Mouse (Mus musculus): ENCODE measurements around the gene Trim2. TPM values are rescaled to one million over a fixed set of nuclear protein-coding genes. Genes with fewer than 3 reads are reported as not detected.
A peak's percentile ranks its signal among the peaks of the same experiment; 100 is the strongest.

The Trim2 gene
- polyA plus RNA-seq, 1 experiment from 2014 or later = 13.5 TPM

- WGBS = 12% methylated on average over 3 of the region's 3 CpGs
- peaks cover 44% of the 10 kb centered on the region for H3K4me1 ChIP-seq
- DNase-seq (ENCODE audit: low spot score) = no peak
Measured at GRCm38 (mm10) chr3:84270624-84270995, 36.1 kb downstream of the Trim2 start.

GRCm38 (mm10) chr3:84269987-84270623 is 36.6 kb downstream of the Trim2 start:
- Histone ChIP-seq H3K9me3 (replicated peaks) (no peaks in the 10 kb centered on the region), H3K27me3 (ENCODE audit: low read depth, poor library complexity, severe bottlenecking) (peaks cover 79% of the 10 kb centered on the region), H3K36me3 (no peaks in the 10 kb centered on the region), H3K27ac (peak overlapping the region; percentile 81), H3K4me1 (peaks cover 44% of the 10 kb centered on the region), H3K4me3 (peak overlapping the region; percentile 40)
- peak; percentile 68 for DNase-seq (ENCODE audit: low spot score)
- WGBS = 12% methylated on average over 13 of the region's 13 CpGs

More at GRCm38 (mm10) chr3:84270624-84270995, 36.1 kb downstream of the Trim2 start:
- no peaks in the 10 kb centered on the region for H3K9me3 ChIP-seq (replicated peaks)
- H3K36me3 ChIP-seq = no peaks in the 10 kb centered on the region
- peaks cover 74% of the 10 kb centered on the region for H3K27me3 ChIP-seq (ENCODE audit: low read depth, poor library complexity, severe bottlenecking)
- peak overlapping the region; percentile 81 for H3K27ac ChIP-seq
- H3K4me3 ChIP-seq = peak overlapping the region; percentile 40

- H3K9me3 ChIP-seq (replicated peaks) = no peaks in the 10 kb centered on the region
- 70% methylated on average over 3 of the region's 3 CpGs for WGBS
- DNase-seq (ENCODE audit: low spot score) = no peak
- peaks cover 82% of the 10 kb centered on the region for H3K27me3 ChIP-seq (ENCODE audit: low read depth, poor library complexity, severe bottlenecking)
- peaks cover 47% of the 10 kb centered on the region for H3K4me1 ChIP-seq
- no peak overlapping the region for H3K27ac ChIP-seq
- H3K36me3 ChIP-seq = no peaks in the 10 kb centered on the region
- H3K4me3 ChIP-seq = no peak overlapping the region
Measured at GRCm38 (mm10) chr3:84268434-84268833, 38.2 kb downstream of the Trim2 start.

- Histone ChIP-seq H3K4me1 (peaks cover 44% of the 10 kb centered on the region), H3K9me3 (replicated peaks) (no peaks in the 10 kb centered on the region), H3K4me3 (no peak overlapping the region), H3K36me3 (no peaks in the 10 kb centered on the region), H3K27me3 (ENCODE audit: low read depth, poor library complexity, severe bottlenecking) (peaks cover 85% of the 10 kb centered on the region), H3K27ac (no peak overlapping the region)
- WGBS = 77% methylated on average over 3 of the region's 3 CpGs
- no peak for DNase-seq (ENCODE audit: low spot score)
Measured at GRCm38 (mm10) chr3:84266391-84266931, 40.2 kb downstream of the Trim2 start.

DNA sequence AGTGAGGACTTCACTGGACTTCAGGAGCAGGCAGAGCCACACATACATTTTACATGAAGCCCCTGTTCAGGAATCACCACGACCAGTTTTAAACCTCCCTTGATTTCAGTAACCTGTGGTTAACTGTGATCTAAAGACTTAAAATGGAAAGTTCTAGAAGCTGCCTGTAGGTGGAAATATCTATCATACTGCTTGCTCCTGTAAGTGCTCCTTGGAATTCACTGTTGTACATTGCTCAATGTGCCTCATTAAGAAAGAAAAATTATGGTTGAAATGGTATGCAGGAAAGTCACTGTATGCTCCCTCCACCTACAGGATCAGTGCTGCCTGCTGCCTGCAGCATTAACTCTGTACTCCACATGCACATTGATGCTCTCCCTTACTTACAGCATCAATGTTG is 41.6 kb downstream of the Trim2 start:
- Histone ChIP-seq H3K4me1 (peaks cover 44% of the 10 kb centered on the region), H3K27me3 (ENCODE audit: low read depth, poor library complexity, severe bottlenecking) (peaks cover 90% of the 10 kb centered on the region)

GRCm38 (mm10) chr3:84264395-84264794 is 42.3 kb downstream of the Trim2 start:
- H3K27me3 ChIP-seq (ENCODE audit: low read depth, poor library complexity, severe bottlenecking) = peaks cover 89% of the 10 kb centered on the region
- H3K36me3 ChIP-seq = no peaks in the 10 kb centered on the region
- no peaks in the 10 kb centered on the region for H3K9me3 ChIP-seq (replicated peaks)
- H3K4me3 ChIP-seq = no peak overlapping the region
- 73% methylated on average over 2 of the region's 2 CpGs for WGBS
- no peak for DNase-seq (ENCODE audit: low spot score)
- H3K27ac ChIP-seq = no peak overlapping the region
- H3K4me1 ChIP-seq = peaks cover 44% of the 10 kb centered on the region

More for the DNA sequence above, 41.6 kb downstream of the Trim2 start:
- Histone ChIP-seq H3K36me3 (no peaks in the 10 kb centered on the region), H3K27ac (no peak overlapping the region), H3K4me3 (no peak overlapping the region), H3K9me3 (replicated peaks) (no peaks in the 10 kb centered on the region)
- no peak for DNase-seq (ENCODE audit: low spot score)
- 69% methylated on average over 1 of the region's 1 CpGs for WGBS

DNA sequence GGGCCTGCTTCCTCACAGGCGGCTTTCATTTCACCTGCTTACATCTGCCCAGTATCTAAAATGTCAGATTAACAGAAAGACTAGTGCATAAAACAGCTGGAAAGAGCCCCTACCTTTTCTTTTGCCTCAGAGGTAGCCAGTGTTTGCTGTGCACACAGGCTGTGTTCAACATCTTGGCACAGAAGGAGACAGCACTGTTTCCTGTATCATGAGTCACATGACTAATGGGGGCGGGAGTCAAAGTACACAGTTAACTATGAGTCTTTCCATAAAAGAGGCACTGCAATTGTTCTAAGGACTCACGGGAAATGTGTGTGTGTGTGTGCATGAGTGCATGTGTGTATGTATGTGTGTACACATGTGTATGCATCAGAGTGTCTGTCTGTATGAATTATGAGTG is 43.9 kb downstream of the Trim2 start:
- Histone ChIP-seq H3K9me3 (replicated peaks) (no peaks in the 10 kb centered on the region), H3K4me3 (no peak overlapping the region), H3K36me3 (no peaks in the 10 kb centered on the region), H3K4me1 (peaks cover 49% of the 10 kb centered on the region), H3K27me3 (ENCODE audit: low read depth, poor library complexity, severe bottlenecking) (peaks cover 77% of the 10 kb centered on the region), H3K27ac (no peak overlapping the region)
- no peak for DNase-seq (ENCODE audit: low spot score)
- WGBS = 86% methylated on average over 3 of the region's 3 CpGs

GRCm38 (mm10) chr3:84261863-84262262 is 44.8 kb downstream of the Trim2 start:
- Histone ChIP-seq H3K4me3 (no peak overlapping the region), H3K27ac (no peak overlapping the region; the same call in 1 of the 2 replicates), H3K27me3 (ENCODE audit: low read depth, poor library complexity, severe bottlenecking) (peaks cover 76% of the 10 kb centered on the region), H3K4me1 (peaks cover 49% of the 10 kb centered on the region), H3K9me3 (replicated peaks) (no peaks in the 10 kb centered on the region), H3K36me3 (no peaks in the 10 kb centered on the region)
- WGBS = 93% methylated on average over 6 of the region's 6 CpGs
- DNase-seq (ENCODE audit: low spot score) = no peak

- H3K4me3 ChIP-seq = no peak overlapping the region
- H3K27ac ChIP-seq = no peak overlapping the region
- H3K9me3 ChIP-seq (replicated peaks) = no peaks in the 10 kb centered on the region
- peaks cover 65% of the 10 kb centered on the region for H3K27me3 ChIP-seq (ENCODE audit: low read depth, poor library complexity, severe bottlenecking)
- no peaks in the 10 kb centered on the region for H3K36me3 ChIP-seq
- WGBS = 14% methylated on average over 7 of the region's 7 CpGs
- DNase-seq (ENCODE audit: low spot score) = peak; percentile 35
- peaks cover 49% of the 10 kb centered on the region for H3K4me1 ChIP-seq
Measured at GRCm38 (mm10) chr3:84260837-84261236, 45.8 kb downstream of the Trim2 start.

DNA sequence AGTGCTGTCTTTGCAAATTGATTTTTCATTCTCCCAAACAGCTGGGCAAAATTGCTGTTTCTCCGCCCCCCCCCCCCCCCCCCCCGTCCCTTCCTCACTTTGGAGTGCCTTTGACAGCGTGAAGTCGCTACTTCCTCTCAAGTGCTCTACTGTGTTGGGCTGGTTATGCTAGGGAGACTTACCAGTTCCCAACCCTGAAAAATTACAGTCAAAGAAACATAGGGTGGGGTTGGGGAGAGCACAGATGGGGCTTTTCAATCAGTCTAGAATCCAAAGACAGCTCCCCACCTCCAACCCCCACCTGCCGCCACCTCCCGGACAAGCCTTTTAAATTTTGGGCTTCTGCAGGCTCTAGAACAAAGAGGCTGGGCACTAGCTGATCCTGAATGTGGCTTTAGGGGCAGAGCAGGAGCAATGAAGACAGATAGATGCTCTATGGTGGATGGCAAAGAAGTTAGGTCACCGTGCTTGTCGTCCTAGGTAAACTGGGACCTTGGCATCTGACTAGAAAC is 46.6 kb downstream of the Trim2 start:
- no peaks in the 10 kb centered on the region for H3K36me3 ChIP-seq
- H3K27me3 ChIP-seq (ENCODE audit: low read depth, poor library complexity, severe bottlenecking) = peaks cover 58% of the 10 kb centered on the region
- H3K9me3 ChIP-seq (replicated peaks) = no peaks in the 10 kb centered on the region
- peak overlapping the region; percentile 89; the same call in 1 of the 2 replicates for H3K27ac ChIP-seq
- WGBS = 9% methylated on average over 7 of the region's 8 CpGs
- peaks cover 49% of the 10 kb centered on the region for H3K4me1 ChIP-seq
- peak; percentile 43 for DNase-seq (ENCODE audit: low spot score)
- peak overlapping the region; percentile 80 for H3K4me3 ChIP-seq

- DNase-seq (ENCODE audit: low spot score) = peak; percentile 75
- Histone ChIP-seq H3K27ac (peak overlapping the region; percentile 89), H3K4me3 (peak overlapping the region; percentile 80), H3K27me3 (ENCODE audit: low read depth, poor library complexity, severe bottlenecking) (peaks cover 52% of the 10 kb centered on the region), H3K4me1 (peaks cover 49% of the 10 kb centered on the region), H3K36me3 (no peaks in the 10 kb centered on the region), H3K9me3 (replicated peaks) (no peaks in the 10 kb centered on the region)
- under 1% methylated on average over 74 of the region's 74 CpGs for WGBS
Measured at GRCm38 (mm10) chr3:84259281-84260023, 47.2 kb downstream of the Trim2 start.

- no peaks in the 10 kb centered on the region for H3K36me3 ChIP-seq
- no peak overlapping the region for H3K27ac ChIP-seq
- WGBS = 9% methylated on average over 13 of the region's 13 CpGs
- H3K4me1 ChIP-seq = peaks cover 48% of the 10 kb centered on the region
- no peaks in the 10 kb centered on the region for H3K9me3 ChIP-seq (replicated peaks)
- peaks cover 43% of the 10 kb centered on the region for H3K27me3 ChIP-seq (ENCODE audit: low read depth, poor library complexity, severe bottlenecking)
- peak overlapping the region; percentile 80 for H3K4me3 ChIP-seq
- no peak for DNase-seq (ENCODE audit: low spot score)
Measured at GRCm38 (mm10) chr3:84258518-84259031, 48.1 kb downstream of the Trim2 start.
